In genomic region chr2:33046919-33047318, GRCm38 (mm10) we compare ENCODE assay signal across 22 mouse cellular contexts.
DNase-seq lines count a peak whose midpoint lies in the region; ATAC-seq and TF ChIP-seq lines count a peak whose summit lies in the region.
"Had no signal": no experiment of that assay in that cellular context is flagged by ENCODE, and none has a peak within 500 bp of the region (broad histone marks: within the 10 kb centered on the region; RNA-seq: fewer than 3 reads in every experiment).

No protein-coding gene starts in this region.

- no peak for DNase-seq in heart, postnatal 36 days
- no peak for DNase-seq in testis, postnatal 14 days (ENCODE audit: low spot score)
- DNase-seq in splenic B cell, adult 2 months (ENCODE audit: low read depth, low spot score), result peak; percentile 11
- no peak for DNase-seq in midbrain, embryonic 14.5 days
- no peak for DNase-seq in layer of hippocampus, adult 8-10 months (ENCODE audit: low spot score in 2 of 2)
- DNase-seq: adrenal gland, postnatal 25 days; B cell, adult 2 months; cerebellum, adult 18-20 months; cerebellum, adult 9-11 months; cerebellum, postnatal 36 days; gastrocnemius, postnatal 36 days; heart, postnatal 4 days; kidney, adult 11 months had no signal

- intact Hi-C loops in heart, postnatal 36 days (cut with DNase I), result no loop called here

- TF ChIP-seq POLR2A in testis, adult 2 months (IDR thresholded peaks at IDR 0.05; ENCODE audit: control insufficient read depth, low read depth, low read length), result no peak

- H3K9ac ChIP-seq in heart, embryonic 12.5 days, result no peak overlapping the region
- no peak overlapping the region for H3K9ac ChIP-seq in midbrain, embryonic 14.5 days (replicated peaks; ENCODE audit: low read length)
- H3K9ac ChIP-seq: forebrain, embryonic 15.5 days; heart, embryonic 15.5 days; hindbrain, embryonic 13.5 days had no signal

- no peak overlapping the region for H3K4me2 ChIP-seq in heart, embryonic 12.5 days
- H3K4me2 ChIP-seq in midbrain, embryonic 14.5 days (ENCODE audit: low read length), result no peak overlapping the region
- H3K4me2 ChIP-seq: forebrain, embryonic 15.5 days; heart, embryonic 15.5 days; hindbrain, embryonic 13.5 days had no signal

- H3K4me1 ChIP-seq in heart, embryonic 12.5 days (replicated peaks), result peaks cover 33% of the 10 kb centered on the region
- H3K4me1 ChIP-seq in testis, adult 2 months (ENCODE audit: control insufficient read depth, insufficient read depth, low read length), result peaks cover 2% of the 10 kb centered on the region; the same call in 1 of the 2 replicates
- no peaks in the 10 kb centered on the region for H3K4me1 ChIP-seq in midbrain, embryonic 14.5 days (ENCODE audit: control insufficient read depth, insufficient read depth, low read length)
- H3K4me1 ChIP-seq: forebrain, embryonic 15.5 days had no signal

- WGBS in heart, embryonic 12.5 days, result 44% methylated on average over 5 of the region's 5 CpGs
- 51% methylated on average over 5 of the region's 5 CpGs for WGBS in midbrain, embryonic 14.5 days

- no peaks in the 10 kb centered on the region for H3K9me3 ChIP-seq in heart, embryonic 12.5 days (replicated peaks)
- H3K9me3 ChIP-seq in midbrain, embryonic 14.5 days (ENCODE audit: control insufficient read depth, low read length), result no peaks in the 10 kb centered on the region
- H3K9me3 ChIP-seq: forebrain, embryonic 15.5 days; heart, embryonic 15.5 days; hindbrain, embryonic 13.5 days had no signal

- no peaks in the 10 kb centered on the region for H3K36me3 ChIP-seq in heart, embryonic 12.5 days
- H3K36me3 ChIP-seq in testis, adult 2 months (ENCODE audit: control insufficient read depth, insufficient read depth, low read length), result no peaks in the 10 kb centered on the region; the same call in 1 of the 2 replicates
- no peaks in the 10 kb centered on the region for H3K36me3 ChIP-seq in splenic B cell, adult 2 months (ENCODE audit: control insufficient read depth, insufficient read depth, low read length, poor library complexity, severe bottlenecking)
- no peaks in the 10 kb centered on the region for H3K36me3 ChIP-seq in midbrain, embryonic 14.5 days (ENCODE audit: control insufficient read depth, insufficient read depth, low read length)
- H3K36me3 ChIP-seq: forebrain, embryonic 15.5 days; heart, embryonic 15.5 days had no signal

- TF ChIP-seq CTCF in testis, adult 2 months (IDR thresholded peaks at IDR 0.05; ENCODE audit: control insufficient read depth, insufficient read depth, insufficient replicate concordance, low read depth, low read length), result no peak

- 0 out of 2 replicates have a peak, but pooled peaks have one; percentile 42 for ATAC-seq in heart, embryonic 12.5 days (ENCODE audit: insufficient number of reproducible peaks, low FRiP score)
- 0 out of 2 replicates have a peak, but pooled peaks have one; percentile 29 for ATAC-seq in common myeloid progenitor, adult 5-6 weeks (replicated peaks; ENCODE audit: low read depth, poor library complexity, severe bottlenecking)
- no peak for ATAC-seq in midbrain, embryonic 14.5 days (ENCODE audit: low FRiP score, low TSS enrichment)
- ATAC-seq: activated CD4-positive, CD25-positive, alpha-beta regulatory T cell, adult 4 months; forebrain, embryonic 15.5 days; hindbrain, postnatal 0 days; Patski had no signal

- H3K4me3 ChIP-seq in heart, embryonic 12.5 days, result no peak overlapping the region
- H3K4me3 ChIP-seq in testis, adult 2 months (ENCODE audit: control insufficient read depth, low read depth, low read length), result no peak overlapping the region
- no peak overlapping the region for H3K4me3 ChIP-seq in midbrain, embryonic 14.5 days (replicated peaks; ENCODE audit: low read depth, low read length)
- H3K4me3 ChIP-seq: forebrain, embryonic 15.5 days; heart, embryonic 15.5 days; hindbrain, embryonic 13.5 days had no signal

- H3K27ac ChIP-seq in heart, embryonic 12.5 days (ENCODE audit: poor library complexity, severe bottlenecking), result peak overlapping the region; percentile 9
- H3K27ac ChIP-seq in testis, adult 2 months (ENCODE audit: control insufficient read depth, insufficient read depth, low read depth, low read length), result peak overlapping the region; percentile 37; the same call in 1 of the 2 replicates
- H3K27ac ChIP-seq in midbrain, embryonic 14.5 days (replicated peaks; ENCODE audit: low read depth, low read length), result no peak overlapping the region
- H3K27ac ChIP-seq: forebrain, embryonic 15.5 days; hindbrain, embryonic 13.5 days; hindbrain, postnatal 0 days had no signal

- H3K27me3 ChIP-seq in heart, embryonic 12.5 days (replicated peaks), result no peaks in the 10 kb centered on the region
- H3K27me3 ChIP-seq in testis, adult 2 months (ENCODE audit: control insufficient read depth, insufficient read depth, low read length), result no peaks in the 10 kb centered on the region
- no peaks in the 10 kb centered on the region for H3K27me3 ChIP-seq in splenic B cell, adult 2 months (ENCODE audit: control insufficient read depth, insufficient read depth, low read length, poor library complexity, severe bottlenecking)
- no peaks in the 10 kb centered on the region for H3K27me3 ChIP-seq in midbrain, embryonic 14.5 days (ENCODE audit: control insufficient read depth, insufficient read depth, low read length)
- H3K27me3 ChIP-seq: forebrain, embryonic 15.5 days; heart, embryonic 15.5 days; hindbrain, embryonic 13.5 days; Patski had no signal
